Comparison of ENCODE assay signal across 17 mouse cellular contexts in the genomic region with DNA sequence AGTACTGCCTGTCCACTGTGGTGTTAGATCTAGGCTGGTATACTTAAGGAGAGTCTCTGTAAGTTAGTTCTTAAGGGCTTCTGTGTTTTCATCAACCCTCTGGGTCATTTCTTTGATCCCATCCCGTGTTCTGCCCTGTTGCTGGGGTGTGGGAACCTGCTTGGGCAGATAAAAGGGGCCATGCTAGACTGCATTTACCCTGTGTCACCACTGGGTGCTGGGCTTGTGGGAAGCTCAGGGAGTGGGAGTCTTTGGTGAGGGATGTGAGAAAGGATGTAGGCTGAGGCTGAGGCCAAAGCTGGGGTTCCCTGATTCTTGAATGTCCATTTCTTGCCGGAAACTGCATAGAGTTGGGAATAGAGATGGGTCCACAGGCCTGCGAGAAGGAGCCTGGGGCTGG.
"Had no signal": no experiment of that assay in that cellular context is flagged by ENCODE, and none has a peak within 500 bp of the region (broad histone marks: within the 10 kb centered on the region; RNA-seq: fewer than 3 reads in every experiment).

No protein-coding gene starts in this region.

- H3K4me2 ChIP-seq: limb, embryonic 12.5 days; midbrain, embryonic 11.5 days; neural tube, embryonic 13.5 days; stomach, embryonic 15.5 days had no signal

- H3K4me1 ChIP-seq: limb, embryonic 12.5 days; megakaryocyte, embryonic 14.5 days; neural tube, embryonic 13.5 days; stomach, embryonic 15.5 days had no signal

- H3K9ac ChIP-seq: limb, embryonic 12.5 days; liver, embryonic 14.5 days; neural tube, embryonic 13.5 days; stomach, embryonic 15.5 days had no signal

- ATAC-seq: lung, postnatal 0 days; midbrain, embryonic 16.5 days had no signal

- H3K27ac ChIP-seq: layer of hippocampus, adult 2 months; limb, embryonic 12.5 days; liver, embryonic 14.5 days; neural tube, embryonic 13.5 days; stomach, embryonic 15.5 days had no signal

- H3K27me3 ChIP-seq: limb, embryonic 12.5 days; megakaryocyte, embryonic 14.5 days; neural tube, embryonic 13.5 days; stomach, embryonic 15.5 days had no signal

- H3K4me3 ChIP-seq: layer of hippocampus, adult 2 months; limb, embryonic 12.5 days; megakaryocyte, embryonic 14.5 days; neural tube, embryonic 13.5 days; stomach, embryonic 15.5 days had no signal

- H3K9me3 ChIP-seq: limb, embryonic 12.5 days; megakaryocyte, embryonic 14.5 days; neural tube, embryonic 13.5 days; stomach, embryonic 15.5 days had no signal

- DNase-seq: kidney, postnatal 10 days; kidney, postnatal 4 days; lung, adult 18-20 months; lung, postnatal 4 days; retina, postnatal 1 day; right cerebral cortex, postnatal 4 days; spleen, adult 18-20 months; thymus, postnatal 36 days had no signal

- H3K36me3 ChIP-seq: neural tube, embryonic 13.5 days; stomach, embryonic 15.5 days had no signal
